Mouse (Mus musculus) gastrocnemius, adult 2 months (tissue): ENCODE measurements around the gene Reep1. TPM values are rescaled to one million over a fixed set of nuclear protein-coding genes. Genes with fewer than 3 reads are reported as not detected.

Experiments used
- DNase-seq: peaks from one replicate; pipeline ENCODE4 v3.0.0; 2022
- H3K27ac ChIP-seq: fragments of 200-600 bp; 2 replicates; pipeline ENCODE4 v1.8.1; 2022; ENCODE audit warnings: mild to moderate bottlenecking
- H3K4me3 ChIP-seq: fragments of 200-600 bp; 2 replicates; pipeline ENCODE4 v1.8.1; 2022; ENCODE audit warnings: mild to moderate bottlenecking, moderate library complexity
- CTCF ChIP-seq: fragments of 200-600 bp; IDR thresholded peaks from 2 replicates; pipeline ENCODE4 v1.8.1; 2022; ENCODE audit warnings: antibody characterized with exemption, mild to moderate bottlenecking, moderate library complexity
- intact Hi-C: fragments of 180-260 bp; cut with DNase I; formaldehyde crosslinking; loops from one replicate; pipeline ENCODE4 v1.15.1; 2025
- total RNA-seq, 2 experiments: library from RNA; stranded (reverse); gene quantifications; 2 replicates each; pipeline ENCODE4 v1.2.3; 2021

The Reep1 gene
- total RNA-seq, 2 experiments from 2014 or later = 52.8 to 59.4 TPM

- no peak for DNase-seq
- H3K4me3 ChIP-seq = no peak overlapping the region
- H3K27ac ChIP-seq = no peak overlapping the region
- intact Hi-C loops = loop anchor here (2.0 kb wide), 1 partner anchor 137 kb away; the partner anchor contains the start of gene Kdm3a
- peak; percentile 32; the same call in 1 of the 2 replicates for TF ChIP-seq CTCF
These were observed 62.7 kb downstream of the Reep1 start for GRCm38 (mm10) chr6:71769901-71770690.

- intact Hi-C loops = loop anchor here (2.0 kb wide), 1 partner anchor 138 kb away; the partner anchor contains the start of gene Kdm3a
- no peak for TF ChIP-seq CTCF
- DNase-seq = no peak
- H3K27ac ChIP-seq = no peak overlapping the region
- no peak overlapping the region for H3K4me3 ChIP-seq
These were observed 63.5 kb downstream of the Reep1 start for GRCm38 (mm10) chr6:71770856-71771255.

- TF ChIP-seq CTCF = peak; percentile 45
- H3K4me3 ChIP-seq = no peak overlapping the region
- no peak for DNase-seq
- intact Hi-C loops = loop anchor here (2.0 kb wide), 1 partner anchor 138 kb away; the partner anchor contains the start of gene Kdm3a
- H3K27ac ChIP-seq = no peak overlapping the region
These were observed 63.9 kb downstream of the Reep1 start for GRCm38 (mm10) chr6:71771282-71771681.

GRCm38 (mm10) chr6:71772156-71772555 is 64.8 kb downstream of the Reep1 start:
- Histone ChIP-seq H3K4me3 (no peak overlapping the region), H3K27ac (peak overlapping the region; percentile 59)
- DNase-seq = no peak
- TF ChIP-seq CTCF = no peak
- intact Hi-C loops = no loop called here

- Histone ChIP-seq H3K27ac (peak overlapping the region; percentile 59), H3K4me3 (no peak overlapping the region)
- TF ChIP-seq CTCF = no peak
- intact Hi-C loops = no loop called here
- DNase-seq = peak; percentile 69
These were observed 65.4 kb downstream of the Reep1 start for GRCm38 (mm10) chr6:71772636-71773208.

GRCm38 (mm10) chr6:71778016-71778415 is 70.7 kb downstream of the Reep1 start:
- DNase-seq = no peak
- intact Hi-C loops = no loop called here
- H3K4me3 ChIP-seq = no peak overlapping the region
- TF ChIP-seq CTCF = no peak
- H3K27ac ChIP-seq = no peak overlapping the region

- DNase-seq = no peak
- intact Hi-C loops = no loop called here
- no peak for TF ChIP-seq CTCF
- Histone ChIP-seq H3K27ac (no peak overlapping the region), H3K4me3 (no peak overlapping the region)
These were observed 72.5 kb downstream of the Reep1 start for GRCm38 (mm10) chr6:71779831-71780230.

- no peak overlapping the region for H3K4me3 ChIP-seq
- H3K27ac ChIP-seq = no peak overlapping the region
- no peak for TF ChIP-seq CTCF
- intact Hi-C loops = no loop called here
- DNase-seq = no peak
These were observed 73.1 kb downstream of the Reep1 start for GRCm38 (mm10) chr6:71780431-71780830.

GRCm38 (mm10) chr6:71783165-71783564 is 75.8 kb downstream of the Reep1 start:
- no peak for DNase-seq
- no peak overlapping the region for H3K27ac ChIP-seq
- no peak overlapping the region for H3K4me3 ChIP-seq
- TF ChIP-seq CTCF = no peak
- intact Hi-C loops = no loop called here

GRCm38 (mm10) chr6:71788348-71788747 is 81.0 kb downstream of the Reep1 start:
- Histone ChIP-seq H3K27ac (no peak overlapping the region), H3K4me3 (no peak overlapping the region)
- no peak for TF ChIP-seq CTCF
- intact Hi-C loops = no loop called here
- DNase-seq = no peak

GRCm38 (mm10) chr6:71791771-71792170 is 84.4 kb downstream of the Reep1 start:
- TF ChIP-seq CTCF = no peak
- intact Hi-C loops = no loop called here
- Histone ChIP-seq H3K27ac (peak overlapping the region; percentile 68), H3K4me3 (no peak overlapping the region)
- peak; percentile 69 for DNase-seq

GRCm38 (mm10) chr6:71799391-71799790 is 92.0 kb downstream of the Reep1 start:
- intact Hi-C loops = loop anchor here (5.0 kb wide), 1 partner anchor 637 kb away; no protein-coding TSS in a partner anchor
- Histone ChIP-seq H3K27ac (no peak overlapping the region), H3K4me3 (no peak overlapping the region)
- no peak for DNase-seq
- TF ChIP-seq CTCF = no peak

- no peak overlapping the region for H3K4me3 ChIP-seq
- intact Hi-C loops = loop anchor here (5.0 to 10.0 kb wide), 4 partner anchors 169 to 366 kb away; partner anchors contain the start of genes Kdm3a and Rnf103
- DNase-seq = no peak
- H3K27ac ChIP-seq = no peak overlapping the region
- no peak for TF ChIP-seq CTCF
These were observed 93.8 kb downstream of the Reep1 start for GRCm38 (mm10) chr6:71801011-71801713.
